Mouse (Mus musculus) gastrocnemius, postnatal 4 days (tissue): Measurements from ENCODE around the gene Frmd6. TPM values are rescaled to one million over a fixed set of nuclear protein-coding genes. Genes with fewer than 3 reads are reported as not detected.
A peak's percentile ranks its signal among the peaks of the same experiment; 100 is the strongest.

Experiments used
- DNase-seq, 2 experiments: peaks; one replicate each; pipeline ENCODE4 v3.0.0; 2021 to 2022; ENCODE audit warnings: low spot score in 2 of 2, mixed read lengths in 2 of 2
- long read RNA-seq, 2 experiments: library from polyadenylated mRNA; stranded (forward); transcript quantifications; one replicate each; pipeline ENCODE4 v2.0.0; 2021
- total RNA-seq, 2 experiments: library from RNA; stranded (reverse); gene quantifications; 2 replicates each; pipeline ENCODE4 v1.2.3; 2021

The Frmd6 gene
- total RNA-seq, result 10 to 100 TPM; 50.2 to 54.1 TPM
- long read RNA-seq, experiment 1, full-length matches to known transcripts, result 16 of 59 reads
- long read RNA-seq, experiment 1, partial matches to known transcripts, result 19 of 59 reads
- long read RNA-seq, experiment 1, other reads (novel, unspliced or antisense), result 24 of 59 reads
- long read RNA-seq, experiment 2, full-length matches to known transcripts, result 26 of 66 reads
- long read RNA-seq, experiment 2, partial matches to known transcripts, result 10 of 66 reads
- long read RNA-seq, experiment 2, other reads (novel, unspliced or antisense), result 30 of 66 reads

- peak; percentile 90 to 94 for DNase-seq
These were observed at the start of gene Frmd6 for GRCm38 (mm10) chr12:70824729-70825650. Gene Frmd6 (plus strand): TSS chr12:70825514.

GRCm38 (mm10) chr12:70775609-70776008, 49.7 kb upstream of the Frmd6 start:
- no peak for DNase-seq

- peak in 1 of 2 experiments; percentile 29 for DNase-seq
These were observed 48.6 kb upstream of the Frmd6 start for GRCm38 (mm10) chr12:70776683-70777082.

GRCm38 (mm10) chr12:70777466-70777865, 47.8 kb upstream of the Frmd6 start:
- no peak for DNase-seq

- DNase-seq, result no peak
These were observed 47.4 kb upstream of the Frmd6 start for GRCm38 (mm10) chr12:70777866-70778265.

- DNase-seq, result no peak
These were observed 47.0 kb upstream of the Frmd6 start for GRCm38 (mm10) chr12:70778271-70778670.

GRCm38 (mm10) chr12:70778724-70779123, 46.6 kb upstream of the Frmd6 start:
- no peak for DNase-seq

GRCm38 (mm10) chr12:70783049-70783448, 42.3 kb upstream of the Frmd6 start:
- no peak for DNase-seq

GRCm38 (mm10) chr12:70783475-70784239, 41.7 kb upstream of the Frmd6 start:
- no peak for DNase-seq

- no peak for DNase-seq
These were observed 41.0 kb upstream of the Frmd6 start for GRCm38 (mm10) chr12:70784240-70784705.

- no peak for DNase-seq
These were observed 36.0 kb upstream of the Frmd6 start for GRCm38 (mm10) chr12:70789341-70789740.

- DNase-seq, result no peak
These were observed 32.0 kb upstream of the Frmd6 start for GRCm38 (mm10) chr12:70793291-70793690.

GRCm38 (mm10) chr12:70794543-70795388, 30.5 kb upstream of the Frmd6 start:
- DNase-seq, result no peak

- DNase-seq, result no peak
These were observed 30.0 kb upstream of the Frmd6 start for GRCm38 (mm10) chr12:70795389-70795711.

GRCm38 (mm10) chr12:70798496-70798895, 26.8 kb upstream of the Frmd6 start:
- no peak for DNase-seq

- DNase-seq, result no peak
These were observed 25.9 kb upstream of the Frmd6 start for GRCm38 (mm10) chr12:70799231-70800002.

- no peak for DNase-seq
These were observed 25.2 kb upstream of the Frmd6 start for GRCm38 (mm10) chr12:70800086-70800485.

- no peak for DNase-seq
These were observed 24.0 kb upstream of the Frmd6 start for GRCm38 (mm10) chr12:70801361-70801760.

GRCm38 (mm10) chr12:70803494-70803893, 21.8 kb upstream of the Frmd6 start:
- DNase-seq, result no peak

GRCm38 (mm10) chr12:70804989-70805388, 20.3 kb upstream of the Frmd6 start:
- no peak for DNase-seq
